Mouse (Mus musculus): ENCODE measurements around the gene Gm49387.

Gene Gm49387

DNA sequence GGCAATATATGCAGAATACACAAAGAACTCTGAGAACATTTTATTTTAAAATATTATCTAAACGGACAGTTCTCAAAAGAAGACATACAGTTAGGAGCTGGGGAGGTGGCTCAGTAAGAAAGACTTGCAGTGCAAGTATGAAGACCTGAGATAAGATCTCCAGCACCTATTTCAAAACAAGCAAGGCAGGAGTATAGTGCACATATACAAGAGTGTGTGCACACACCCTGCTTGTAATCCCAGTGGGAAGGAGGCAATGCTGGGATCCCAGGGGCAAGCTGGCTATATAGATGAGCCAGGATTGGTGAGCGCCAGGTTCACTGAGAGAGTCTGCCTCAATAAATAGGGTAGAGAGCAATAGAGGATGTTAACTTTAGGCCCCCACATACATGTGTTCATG lies 124.8 kb downstream of the Gm49387 start:
- DNase-seq = no peak

DNA sequence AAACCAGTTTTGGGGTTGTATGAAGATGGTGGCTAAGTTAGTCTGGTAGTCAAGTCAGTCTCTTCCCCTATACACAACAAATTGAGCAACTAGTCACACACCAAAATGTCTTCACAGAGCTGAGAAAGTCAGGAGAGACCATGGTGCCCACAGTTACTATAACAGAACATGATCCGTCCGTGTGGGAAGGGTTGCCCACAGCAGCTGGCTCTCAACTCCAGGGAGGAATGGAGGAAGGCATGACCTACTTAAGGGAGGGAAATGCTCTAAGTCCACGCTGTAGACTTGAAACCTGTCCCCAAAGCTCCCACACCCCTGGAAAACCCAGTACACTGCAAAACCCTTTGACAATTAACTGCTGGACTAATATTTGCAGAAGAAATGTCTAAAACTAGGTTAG lies 130.4 kb downstream of the Gm49387 start:
- DNase-seq = no peak

DNA sequence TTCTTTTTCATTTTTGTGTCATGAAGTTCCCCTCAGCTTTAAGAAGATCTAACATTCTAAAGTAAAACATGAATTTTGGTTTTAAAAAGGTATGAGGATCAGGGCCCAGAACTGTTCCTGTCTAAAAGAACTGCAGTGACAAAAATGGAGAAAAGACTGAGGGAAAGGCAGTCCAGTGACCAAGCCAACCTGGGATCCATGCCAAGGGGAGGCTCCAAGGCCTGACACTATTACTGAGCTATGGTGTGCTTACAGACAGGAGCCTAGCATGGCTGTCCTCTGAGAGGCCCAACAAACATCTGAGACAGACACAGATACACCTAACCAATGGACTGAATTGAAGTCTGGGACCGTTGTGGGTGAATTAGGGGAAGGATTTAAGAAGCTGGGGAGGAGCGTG lies 130.8 kb downstream of the Gm49387 start:
- no peak for DNase-seq

DNA sequence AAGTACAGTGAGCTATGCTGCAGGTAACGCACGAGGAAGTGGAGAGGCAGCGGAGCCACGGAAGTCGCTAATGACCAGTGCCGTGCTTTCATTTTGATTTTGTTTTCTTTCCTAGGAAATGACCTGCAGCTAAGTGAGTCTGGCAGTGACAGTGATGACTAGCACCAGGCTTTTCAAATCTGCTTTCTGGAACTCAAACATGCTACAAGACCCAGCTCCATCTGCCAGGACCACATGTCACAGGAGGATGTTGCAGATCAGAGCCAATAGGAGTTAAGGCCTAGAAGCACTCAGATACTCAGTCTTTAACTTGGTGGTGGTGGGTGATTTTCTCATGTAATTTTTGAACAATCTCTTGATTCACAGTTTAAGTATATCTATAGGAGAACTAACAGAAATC lies 134.2 kb downstream of the Gm49387 start:
- no peak for DNase-seq

- DNase-seq = no peak
Measured at GRCm38 (mm10) chr14:31503406-31503805, 137.3 kb downstream of the Gm49387 start.
